Mouse (Mus musculus): Measurements from ENCODE around the gene Plekhb1. TPM values are rescaled to one million over a fixed set of nuclear protein-coding genes. Genes with fewer than 3 reads are reported as not detected.

Plekhb1 gene
- total RNA-seq, 1 experiment from 2014 or later, result 3.0 TPM

Other genes with a start within 250 kb of the Plekhb1 start
- 41.2 and 43.0 TPM in 2 replicates for gene Ucp3, start 189.4 kb downstream of the Plekhb1 start, total RNA-seq (2021)
- gene Ucp2, start 169.1 kb downstream of the Plekhb1 start, total RNA-seq (2021), result 355 and 500 TPM in 2 replicates
- gene Dnajb13, start 147.5 kb downstream of the Plekhb1 start, total RNA-seq (2021), result 0.30 TPM in 1 of 2 replicates, not detected in the other
- gene Coa4, start 125.3 kb downstream of the Plekhb1 start, total RNA-seq (2021), result 7.8 and 10.4 TPM in 2 replicates
- 68.0 TPM in 2 replicates for gene Rab6a, start 55.0 kb downstream of the Plekhb1 start, total RNA-seq (2021)
- 59.8 and 60.9 TPM in 2 replicates for gene Mrpl48, start 54.1 kb downstream of the Plekhb1 start, total RNA-seq (2021)
- gene Fam168a, start 44.2 kb upstream of the Plekhb1 start, total RNA-seq (2021), result 67.5 and 69.9 TPM in 2 replicates
- 3.1 and 5.8 TPM in 2 replicates for gene Relt, start 201.0 kb upstream of the Plekhb1 start, total RNA-seq (2021)

All from adrenal gland, postnatal 14 days (tissue).